Mouse (Mus musculus) midbrain, postnatal 0 days (tissue): ENCODE measurements around the gene Krt80. TPM values are rescaled to one million over a fixed set of nuclear protein-coding genes. Genes with fewer than 3 reads are reported as not detected.

ENCODE experiments used
- ATAC-seq: fragments of 200-750 bp; cut with Nextera tagmentation; 2 replicates; pipeline ENCODE4 v1.8.0; 2017; ENCODE audit warnings: moderate number of reproducible peaks, mild to moderate bottlenecking, moderate TSS enrichment, moderate library complexity; ENCODE audit not compliant: low FRiP score
- DNase-seq: peaks from one replicate; pipeline ENCODE4 v3.0.0-alpha.2; 2015; ENCODE audit warnings: low spot score
- H3K27ac ChIP-seq: fragments of 300-500 bp; sonication (generic); 2 replicates; pipeline ENCODE4 v1.5.1; 2014; ENCODE audit warnings: low read depth, mild to moderate bottlenecking, low read length, mixed read lengths
- H3K27me3 ChIP-seq: fragments of 300-500 bp; sonication (generic); 2 replicates; pipeline ENCODE4 v1.6.1; 2014; ENCODE audit warnings: low read length, control low read depth, mixed read lengths; ENCODE audit not compliant: insufficient read depth
- H3K36me3 ChIP-seq: fragments of 300-500 bp; sonication (generic); 2 replicates; pipeline ENCODE4 v1.6.1; 2014; ENCODE audit warnings: low read length, control low read depth, mixed read lengths; ENCODE audit not compliant: insufficient read depth
- H3K4me1 ChIP-seq: fragments of 300-500 bp; sonication (generic); 2 replicates; pipeline ENCODE4 v1.6.1; 2014; ENCODE audit warnings: mild to moderate bottlenecking, control low read depth, antibody characterized with exemption, low read length, mixed read lengths; ENCODE audit not compliant: insufficient read depth
- H3K4me2 ChIP-seq: fragments of 300-500 bp; sonication (generic); 2 replicates; pipeline ENCODE4 v1.6.1; 2014; ENCODE audit warnings: low read depth, mild to moderate bottlenecking, low read length, mixed read lengths; ENCODE audit not compliant: poor library complexity, severe bottlenecking
- H3K4me3 ChIP-seq: fragments of 300-500 bp; sonication (generic); 2 replicates; pipeline ENCODE4 v1.5.1; 2014; ENCODE audit warnings: low read depth, mild to moderate bottlenecking, low read length, moderate library complexity
- H3K9ac ChIP-seq: fragments of 300-500 bp; sonication (generic); replicated peaks from 2 replicates; pipeline ENCODE4 v1.6.1; 2014; ENCODE audit warnings: mild to moderate bottlenecking, low read length, moderate library complexity, mixed read lengths; ENCODE audit not compliant: poor library complexity, severe bottlenecking
- H3K9me3 ChIP-seq: fragments of 300-500 bp; sonication (generic); 2 replicates; pipeline ENCODE4 v1.6.1; 2016; ENCODE audit warnings: low read length, control low read depth
- CTCF ChIP-seq: IDR thresholded peaks from 2 replicates; pipeline ENCODE4 v1.5.1; 2016; ENCODE audit warnings: antibody characterized with exemption, mild to moderate bottlenecking
- WGBS: fragments of 180-500 bp; shearing (Covaris S2); extraction: QIAGEN DNeasy Blood & Tissue Kit; methylation state at CpG from one replicate; pipeline ENCODE4 v1.1.7; 2014; 5-methylcytosine and 5-hydroxymethylcytosine counted together
- polyA plus RNA-seq: library from polyadenylated mRNA; unstranded; fragments of >200 nt; fragmentation: Nextera tagmentation; extraction: Ambion mirVana; gene quantifications from 2 replicates; pipeline ENCODE4 v1.2.1, GENCODE M21; 2015
- total RNA-seq: library from RNA; depleted of rRNA; stranded (reverse); fragments of >200 nt; gene quantifications from 2 replicates; pipeline ENCODE4 v1.2.3, GENCODE M21; 2014

Krt80 gene
- total and polyA plus RNA-seq, 2 experiments from 2014 or later, result 0.16 to 1.0 TPM

DNA sequence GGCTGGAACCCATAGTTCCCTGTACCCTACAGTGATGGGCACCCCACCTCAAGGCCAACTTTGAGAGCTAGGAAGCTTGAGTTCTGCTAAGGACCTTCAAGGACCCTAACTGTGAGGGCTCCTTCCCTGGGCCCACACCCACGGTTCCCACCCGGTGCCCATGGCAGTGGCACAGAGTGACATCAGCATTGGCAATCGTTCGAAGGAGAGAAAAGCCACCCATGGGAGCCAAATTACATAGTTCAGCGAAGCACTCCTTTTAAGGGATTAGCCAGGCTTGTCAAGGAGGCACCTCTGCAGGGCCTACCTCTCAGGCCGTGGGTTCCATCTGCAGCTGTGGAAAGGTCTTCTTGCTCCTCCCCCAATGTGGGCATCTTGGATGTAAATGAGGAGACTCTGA, 1.9 kb downstream of the Krt80 start:
- TF ChIP-seq CTCF, result no peak
- no peak overlapping the region for H3K4me3 ChIP-seq
- WGBS, result 70% methylated on average over 6 of the region's 6 CpGs
- H3K27ac ChIP-seq, result no peak overlapping the region
- H3K36me3 ChIP-seq, result no peaks in the 10 kb centered on the region
- no peak overlapping the region for H3K4me2 ChIP-seq
- no peaks in the 10 kb centered on the region for H3K4me1 ChIP-seq
- ATAC-seq (no peak), DNase-seq (no peak)
- no peaks in the 10 kb centered on the region for H3K27me3 ChIP-seq
- no peak overlapping the region for H3K9ac ChIP-seq
- H3K9me3 ChIP-seq, result no peaks in the 10 kb centered on the region

DNA sequence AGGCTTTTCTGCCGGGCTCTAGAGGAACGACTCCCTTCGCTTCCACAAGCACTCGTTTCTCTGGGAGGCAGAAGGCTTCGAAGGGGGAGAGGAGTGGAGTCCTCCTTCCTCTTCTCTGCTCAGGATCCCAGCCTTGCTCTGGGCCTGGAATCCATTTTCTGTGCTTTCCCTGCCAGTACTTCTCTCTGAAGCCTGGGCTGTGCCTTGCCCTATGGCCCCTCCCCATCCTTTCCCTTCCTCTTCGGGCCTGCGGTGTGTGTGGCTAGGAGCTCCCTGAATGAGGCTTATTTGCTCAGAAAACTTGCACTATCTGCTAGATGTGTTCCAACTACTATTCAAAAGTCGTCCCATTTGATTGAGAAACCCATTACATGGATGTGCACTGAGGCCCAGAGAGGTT, 2.5 kb downstream of the Krt80 start:
- no peak for ATAC-seq
- TF ChIP-seq CTCF, result no peak
- no peak for DNase-seq
- H3K36me3 ChIP-seq, result no peaks in the 10 kb centered on the region
- no peak overlapping the region for H3K9ac ChIP-seq
- no peak overlapping the region for H3K27ac ChIP-seq
- H3K9me3 ChIP-seq, result no peaks in the 10 kb centered on the region
- WGBS, result 84% methylated on average over 8 of the region's 8 CpGs
- no peaks in the 10 kb centered on the region for H3K4me1 ChIP-seq
- no peak overlapping the region for H3K4me2 ChIP-seq
- no peak overlapping the region for H3K4me3 ChIP-seq
- no peaks in the 10 kb centered on the region for H3K27me3 ChIP-seq

DNA sequence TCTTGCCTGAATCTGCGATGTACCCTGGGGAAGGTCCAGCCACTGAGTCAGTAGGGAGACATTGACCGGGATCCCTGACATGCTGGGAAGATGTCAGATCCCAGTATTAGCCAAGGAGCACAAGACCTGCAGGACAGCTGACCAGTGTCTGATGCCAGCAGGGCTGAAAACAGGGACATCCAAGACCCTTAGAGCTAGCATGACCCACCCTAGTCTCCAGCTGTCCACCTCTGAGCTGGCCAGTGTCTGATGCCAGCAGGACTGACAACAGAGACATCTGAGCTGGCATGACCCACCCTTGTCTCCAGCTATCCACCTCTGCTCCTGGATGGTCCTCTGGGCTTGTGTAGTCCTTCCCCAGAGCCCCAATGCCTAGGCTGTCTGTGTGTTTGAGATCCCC, 3.0 kb downstream of the Krt80 start:
- Histone ChIP-seq H3K27ac (no peak overlapping the region), H3K9me3 (no peaks in the 10 kb centered on the region), H3K9ac (no peak overlapping the region), H3K4me1 (no peaks in the 10 kb centered on the region), H3K4me2 (no peak overlapping the region), H3K27me3 (no peaks in the 10 kb centered on the region), H3K36me3 (no peaks in the 10 kb centered on the region), H3K4me3 (no peak overlapping the region)
- ATAC-seq (no peak), DNase-seq (no peak)
- WGBS, result 48% methylated on average over 2 of the region's 2 CpGs
- TF ChIP-seq CTCF, result no peak

DNA sequence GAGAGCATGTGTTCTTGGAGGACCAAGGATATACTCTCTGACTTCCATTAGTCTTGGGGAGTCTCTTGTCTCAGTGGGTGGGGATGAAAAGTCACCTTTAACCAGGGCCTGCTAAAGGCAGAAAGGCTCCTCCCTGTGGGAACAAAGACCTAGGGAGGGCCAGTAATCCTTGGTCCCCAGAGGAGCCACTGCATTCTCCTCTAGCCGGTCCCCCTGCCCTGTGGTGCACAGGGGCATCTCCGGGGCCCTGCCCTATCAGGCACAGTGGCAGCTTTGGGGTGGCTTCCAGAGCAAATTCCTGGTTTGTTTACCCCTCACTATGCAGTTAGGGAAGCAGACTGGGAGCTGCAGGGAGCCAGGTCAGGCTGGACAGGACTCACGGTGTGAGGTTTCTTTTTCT, 3.5 kb downstream of the Krt80 start:
- no peak for ATAC-seq
- H3K27me3 ChIP-seq, result no peaks in the 10 kb centered on the region
- H3K36me3 ChIP-seq, result no peaks in the 10 kb centered on the region

DNA sequence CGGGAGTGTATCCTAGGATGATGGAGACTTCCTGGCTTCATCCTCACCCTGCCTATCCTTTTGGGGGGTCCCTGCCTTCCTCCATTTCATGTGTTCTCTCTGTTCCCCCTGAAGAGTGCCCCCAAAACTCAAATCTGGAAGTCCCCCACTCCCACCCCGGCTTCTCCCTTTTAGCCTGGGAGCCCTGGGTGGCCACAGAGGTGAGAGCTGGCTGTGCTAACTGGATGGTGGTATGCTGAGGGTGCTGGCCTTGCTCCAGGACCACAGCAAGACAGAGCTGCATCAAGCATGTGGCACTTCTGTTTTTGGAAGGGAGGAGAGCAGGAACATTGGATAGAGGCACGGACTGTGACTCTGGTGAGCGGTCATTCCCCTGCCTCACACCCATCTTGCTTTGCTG, 4.2 kb downstream of the Krt80 start:
- TF ChIP-seq CTCF, result no peak
- H3K4me1 ChIP-seq, result no peaks in the 10 kb centered on the region
- H3K9ac ChIP-seq, result no peak overlapping the region
- DNase-seq (no peak), ATAC-seq (no peak)
- no peak overlapping the region for H3K4me2 ChIP-seq
- H3K9me3 ChIP-seq, result no peaks in the 10 kb centered on the region
- H3K27me3 ChIP-seq, result no peaks in the 10 kb centered on the region
- no peak overlapping the region for H3K4me3 ChIP-seq
- 78% methylated on average over 4 of the region's 4 CpGs for WGBS
- no peak overlapping the region for H3K27ac ChIP-seq
- H3K36me3 ChIP-seq, result no peaks in the 10 kb centered on the region

More for the DNA sequence above, 3.5 kb downstream of the Krt80 start:
- Histone ChIP-seq H3K4me1 (no peaks in the 10 kb centered on the region), H3K27ac (no peak overlapping the region), H3K4me2 (no peak overlapping the region), H3K9ac (no peak overlapping the region), H3K4me3 (no peak overlapping the region), H3K9me3 (no peaks in the 10 kb centered on the region)
- TF ChIP-seq CTCF, result no peak
- WGBS, result 33% methylated on average over 3 of the region's 3 CpGs
- DNase-seq, result no peak

DNA sequence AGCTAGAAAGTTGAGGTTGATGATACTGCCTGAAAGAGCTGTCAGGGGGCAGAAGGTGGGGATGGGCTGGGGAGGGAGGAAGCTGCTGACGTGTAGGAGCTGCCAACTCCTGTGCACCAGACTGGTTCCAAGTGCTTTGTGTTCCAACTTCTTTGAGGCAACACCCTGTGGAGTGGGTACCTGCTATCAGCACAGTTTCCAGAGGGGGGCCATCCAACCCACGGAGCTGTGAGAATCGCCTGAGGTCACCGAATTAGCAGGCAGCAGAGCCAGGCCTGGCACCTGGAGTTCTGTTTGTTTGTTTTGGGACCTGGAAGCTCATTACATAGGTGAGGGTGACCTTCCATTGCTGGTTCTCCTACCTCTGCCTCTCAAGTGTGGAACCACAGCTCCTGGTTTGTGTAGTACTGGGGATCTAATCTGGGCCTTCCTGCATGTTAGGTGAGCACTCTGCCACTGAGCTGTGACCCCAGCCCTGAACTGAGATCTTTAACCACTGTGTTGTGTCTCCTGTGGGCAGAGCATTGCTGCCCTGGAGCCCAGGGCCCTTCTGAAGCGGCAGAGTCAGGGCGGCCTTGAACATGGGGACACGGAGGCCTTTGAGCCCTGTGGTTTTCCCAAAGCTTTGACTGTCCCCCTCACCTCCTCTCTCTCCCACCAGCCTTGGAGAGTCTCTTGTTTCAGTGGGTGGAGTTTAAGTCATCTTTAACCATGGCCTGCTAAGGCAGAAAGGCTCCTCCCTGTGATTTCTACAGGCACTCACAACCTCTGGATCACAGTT, 4.9 kb downstream of the Krt80 start:
- Histone ChIP-seq H3K9me3 (no peaks in the 10 kb centered on the region), H3K4me1 (no peaks in the 10 kb centered on the region), H3K27me3 (no peaks in the 10 kb centered on the region), H3K27ac (no peak overlapping the region), H3K36me3 (no peaks in the 10 kb centered on the region), H3K4me2 (no peak overlapping the region), H3K9ac (no peak overlapping the region), H3K4me3 (no peak overlapping the region)
- WGBS, result 69% methylated on average over 7 of the region's 7 CpGs
- no peak for DNase-seq
- no peak for TF ChIP-seq CTCF
- ATAC-seq, result no peak
